Mouse (Mus musculus) v-Abl transformed pro-B cells (cell line): ENCODE measurements around the gene H2afy.
"Not testable (repeated sequence)": the region's sequence is repeated elsewhere in the genome, so short reads cannot be mapped to it uniquely, and the experiment has no call there.

Experiments used
- in situ Hi-C, 2 experiments: fragments of 400-800 bp; cut with MboI; formaldehyde crosslinking; loops; one replicate each; pipeline ENCODE4 v1.15.1; 2025; ENCODE audit not compliant: unreplicated experiment in 2 of 2

Gene H2afy

GRCm38 (mm10) chr13:56027996-56028395 lies 108.2 kb downstream of the H2afy start:
- in situ Hi-C loops, result not testable (repeated sequence)

GRCm38 (mm10) chr13:56026623-56027022 lies 109.5 kb downstream of the H2afy start:
- in situ Hi-C loops, result no loop called here

DNA sequence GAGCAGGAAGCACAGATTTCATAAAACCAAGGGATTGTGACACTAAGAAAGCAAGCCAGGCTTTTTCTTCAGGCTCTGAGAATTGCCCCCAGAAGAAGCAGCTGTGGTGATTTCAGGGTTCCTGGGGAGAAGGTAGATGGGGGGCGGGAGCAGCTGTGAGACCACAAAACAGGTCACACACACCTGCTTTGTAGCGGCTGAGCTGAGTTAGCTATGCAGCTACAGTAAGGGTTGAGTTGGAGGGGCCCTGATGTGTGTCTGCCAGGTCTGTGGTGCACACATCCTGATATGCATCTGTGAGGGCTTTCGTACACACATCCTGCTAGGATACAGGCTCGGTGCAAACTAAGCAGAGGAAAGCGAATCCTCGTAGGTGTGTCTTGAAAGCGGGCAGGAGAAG lies 110.1 kb downstream of the H2afy start:
- in situ Hi-C loops, result no loop called here

GRCm38 (mm10) chr13:56025027-56025410 lies 111.1 kb downstream of the H2afy start:
- in situ Hi-C loops, result no loop called here

DNA sequence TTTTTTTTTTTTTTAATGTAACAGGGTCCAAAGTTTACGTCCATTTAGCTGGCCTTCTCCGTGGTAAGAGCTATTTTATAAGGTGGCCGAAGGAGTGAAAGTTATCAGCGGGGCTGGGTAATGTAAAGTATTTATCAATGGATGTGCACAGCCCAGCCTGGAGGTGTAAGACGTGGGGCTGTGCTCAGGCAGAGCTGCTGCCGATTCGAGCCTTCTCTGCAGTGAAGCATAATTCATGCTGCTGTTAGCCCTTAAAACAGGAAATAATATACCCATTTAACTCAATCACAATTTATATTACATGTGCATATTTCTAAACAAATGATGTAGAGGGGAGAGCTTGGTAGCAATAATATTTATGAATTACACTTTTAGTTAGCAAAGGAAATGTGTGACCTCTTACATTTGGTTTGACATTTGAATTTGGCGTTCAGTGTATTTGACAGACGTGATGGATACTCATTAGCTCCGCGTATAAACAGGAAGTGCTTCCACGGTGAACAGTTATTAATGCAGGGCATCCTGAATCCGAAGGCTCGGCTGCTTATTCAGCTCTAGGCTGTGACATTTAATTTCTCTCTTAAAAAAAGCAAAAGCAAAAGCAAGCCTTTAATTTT lies 111.6 kb downstream of the H2afy start:
- in situ Hi-C loops, result no loop called here
